Mouse (Mus musculus): ENCODE results near the gene Spop. TPM values are rescaled to one million over a fixed set of nuclear protein-coding genes. Genes with fewer than 3 reads are reported as not detected.
A peak's percentile ranks its signal among the peaks of the same experiment; 100 is the strongest.
"Not testable (repeated sequence)": the region's sequence is repeated elsewhere in the genome, so short reads cannot be mapped to it uniquely, and the experiment has no call there.

Spop gene
- polyA plus RNA-seq, 1 experiment = 65.9 TPM

DNA sequence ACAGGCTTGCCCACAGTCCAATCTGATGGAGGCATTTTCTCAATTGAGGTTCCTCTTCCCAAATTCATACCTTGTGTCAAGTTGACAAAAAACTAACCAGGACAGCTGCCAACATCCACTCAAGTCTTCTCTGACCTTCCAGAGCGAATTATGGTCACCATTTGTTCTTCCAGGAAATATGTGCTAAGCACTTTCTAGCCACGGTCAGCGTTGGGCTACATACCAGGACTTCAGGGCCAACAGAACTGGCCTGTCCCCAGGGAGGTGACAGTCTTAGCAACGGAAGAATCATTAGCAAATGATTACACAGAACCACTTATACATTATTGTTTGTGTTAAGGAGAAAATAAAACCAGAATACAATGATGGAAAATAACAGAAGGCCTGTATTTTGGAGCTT lies 8.1 kb upstream of the Spop start:
- no peak overlapping the region for H3K27ac ChIP-seq (ENCODE audit: insufficient read depth, low read depth, low read length)
- H3K4me3 ChIP-seq (ENCODE audit: low read depth, low read length) = no peak overlapping the region
- 0 out of 2 replicates have a peak, but pooled peaks cover 2% of the 10 kb centered on the region for H3K4me1 ChIP-seq (ENCODE audit: control insufficient read depth, insufficient read depth, insufficient read length, low read length)
- no peaks in the 10 kb centered on the region for H3K27me3 ChIP-seq (ENCODE audit: control insufficient read depth, insufficient read depth, low read length)
- TF ChIP-seq CTCF (IDR thresholded peaks at IDR 0.05; ENCODE audit: extremely low read depth, insufficient read length, insufficient replicate concordance, low read depth, low read length) = no peak
- no peak for TF ChIP-seq POLR2A (IDR thresholded peaks at IDR 0.05; ENCODE audit: low read depth, low read length)
- WGBS = 67% methylated on average over 4 of the region's 4 CpGs
- no peaks in the 10 kb centered on the region for H3K36me3 ChIP-seq (ENCODE audit: control insufficient read depth, insufficient read depth, low read length)

DNA sequence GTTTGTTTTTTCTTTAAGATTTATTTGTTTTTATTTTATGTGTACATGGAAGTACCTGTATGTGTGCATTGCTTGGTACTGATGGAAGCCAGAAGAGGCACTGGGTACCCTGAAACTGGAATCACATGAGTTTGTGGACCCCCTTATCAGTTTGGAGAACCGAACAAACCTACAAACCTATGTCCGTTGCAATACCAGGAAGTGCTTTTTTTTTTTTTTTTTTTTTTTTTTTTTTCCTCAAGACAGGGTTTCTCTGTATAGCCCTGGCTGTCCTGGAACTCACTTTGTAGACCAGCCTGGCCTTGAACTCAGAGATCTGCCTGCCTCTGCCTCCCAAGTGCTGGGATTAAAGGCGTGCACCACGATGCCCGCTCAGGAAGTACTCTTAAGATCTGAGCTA lies 7.5 kb upstream of the Spop start:
- not testable (repeated sequence) for H3K4me3 ChIP-seq (ENCODE audit: low read depth, low read length); H3K27me3 ChIP-seq (ENCODE audit: control insufficient read depth, insufficient read depth, low read length); H3K4me1 ChIP-seq (ENCODE audit: control insufficient read depth, insufficient read depth, insufficient read length, low read length); H3K27ac ChIP-seq (ENCODE audit: insufficient read depth, low read depth, low read length); H3K36me3 ChIP-seq (ENCODE audit: control insufficient read depth, insufficient read depth, low read length)
- WGBS = 65% methylated on average over 5 of the region's 5 CpGs

DNA sequence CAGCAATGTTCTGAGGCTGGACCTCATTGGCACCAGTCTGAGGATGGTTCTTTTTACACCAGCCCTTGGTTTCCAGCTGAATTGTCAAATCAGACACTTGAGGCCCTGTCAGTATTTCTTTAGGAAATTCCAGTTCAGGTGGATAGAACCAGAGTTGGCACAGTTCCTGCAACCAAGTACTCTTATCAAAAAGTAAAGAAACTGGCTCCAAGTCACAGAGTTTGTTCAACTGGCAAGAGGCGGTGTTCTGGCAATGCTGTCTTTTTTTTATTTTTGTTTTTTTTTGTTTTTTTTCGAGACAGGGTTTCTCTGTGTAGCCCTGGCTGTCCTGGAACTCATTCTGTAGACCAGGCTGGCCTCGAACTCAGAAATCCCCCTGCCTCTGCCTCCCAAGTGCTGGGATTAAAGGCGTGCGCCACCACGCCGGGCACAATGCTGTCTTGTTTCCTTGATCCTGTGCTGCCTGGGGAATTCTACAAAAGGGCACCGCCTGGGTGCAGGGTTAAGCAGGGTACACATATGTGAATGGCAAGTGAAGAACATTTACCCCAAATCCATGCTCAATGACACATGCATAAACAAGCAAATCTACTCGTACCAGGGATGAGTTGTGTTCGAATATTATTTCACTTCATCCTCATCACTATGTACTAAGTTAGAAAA lies 4.3 kb upstream of the Spop start:
- no peak overlapping the region for H3K27ac ChIP-seq (ENCODE audit: insufficient read depth, low read depth, low read length)
- H3K36me3 ChIP-seq (ENCODE audit: control insufficient read depth, insufficient read depth, low read length) = no peaks in the 10 kb centered on the region
- H3K27me3 ChIP-seq (ENCODE audit: control insufficient read depth, insufficient read depth, low read length) = no peaks in the 10 kb centered on the region
- peaks cover 2% of the 10 kb centered on the region; the same call in 1 of the 2 replicates for H3K4me1 ChIP-seq (ENCODE audit: control insufficient read depth, insufficient read depth, insufficient read length, low read length)
- no peak for TF ChIP-seq POLR2A (IDR thresholded peaks at IDR 0.05; ENCODE audit: low read depth, low read length)
- TF ChIP-seq CTCF (IDR thresholded peaks at IDR 0.05; ENCODE audit: extremely low read depth, insufficient read length, insufficient replicate concordance, low read depth, low read length) = no peak
- WGBS = 27% methylated on average over 10 of the region's 10 CpGs
- H3K4me3 ChIP-seq (ENCODE audit: low read depth, low read length) = no peak overlapping the region

DNA sequence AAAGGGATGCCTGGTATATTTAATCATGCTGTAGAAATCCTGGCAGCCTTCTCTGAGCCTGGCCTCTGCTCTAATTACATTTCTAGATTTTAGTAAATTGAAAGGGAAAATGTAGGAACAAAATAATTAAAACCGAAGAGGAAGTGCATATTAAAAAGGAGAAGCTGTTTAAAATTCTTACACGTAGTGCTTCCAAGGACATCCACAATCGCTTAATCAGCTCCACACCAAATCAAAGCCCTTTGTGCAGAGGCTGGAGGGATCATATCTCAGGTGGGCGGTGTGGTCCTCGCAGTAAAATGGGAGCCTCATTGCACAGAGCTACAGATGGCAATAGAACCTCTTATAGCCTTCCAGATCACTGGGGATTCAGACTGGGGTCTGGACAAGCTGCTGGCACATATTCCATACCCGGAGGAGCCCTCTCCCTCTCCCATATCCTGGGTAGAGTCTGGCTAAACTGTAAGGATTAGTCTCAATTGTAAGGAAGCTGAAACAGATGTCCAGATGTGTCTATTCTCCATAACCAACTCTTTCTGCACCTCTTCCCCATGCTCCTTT lies 2.3 kb upstream of the Spop start:
- WGBS = 56% methylated on average over 6 of the region's 6 CpGs
- Histone ChIP-seq H3K27me3 (ENCODE audit: control insufficient read depth, insufficient read depth, low read length) (no peaks in the 10 kb centered on the region), H3K4me1 (ENCODE audit: control insufficient read depth, insufficient read depth, insufficient read length, low read length) (peaks cover 2% of the 10 kb centered on the region), H3K4me3 (ENCODE audit: low read depth, low read length) (no peak overlapping the region), H3K36me3 (ENCODE audit: control insufficient read depth, insufficient read depth, low read length) (no peaks in the 10 kb centered on the region), H3K27ac (ENCODE audit: insufficient read depth, low read depth, low read length) (no peak overlapping the region)
- TF ChIP-seq POLR2A (IDR thresholded peaks at IDR 0.05; ENCODE audit: low read depth, low read length) (no peak), CTCF (IDR thresholded peaks at IDR 0.05; ENCODE audit: extremely low read depth, insufficient read length, insufficient replicate concordance, low read depth, low read length) (no peak)

DNA sequence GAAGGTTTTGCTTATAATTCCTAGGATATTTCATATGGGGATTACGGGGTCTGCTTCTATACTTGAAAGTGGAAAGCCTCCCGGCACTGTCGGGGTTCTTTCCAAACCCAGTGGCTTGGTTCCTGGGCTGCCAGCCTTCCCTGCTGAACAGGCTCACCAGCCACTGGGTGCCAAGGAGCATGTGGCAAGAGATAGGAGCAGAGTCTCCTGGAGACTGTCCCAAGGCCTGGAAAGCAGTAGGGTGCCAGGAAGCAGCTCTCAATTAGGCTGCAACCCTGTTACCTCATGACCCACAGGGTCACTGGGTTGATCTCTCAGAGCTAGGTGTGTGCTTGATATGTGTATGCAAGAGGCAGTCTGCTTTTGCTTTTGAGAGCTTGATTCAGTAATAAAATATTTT lies 1.3 kb upstream of the Spop start:
- Histone ChIP-seq H3K36me3 (ENCODE audit: control insufficient read depth, insufficient read depth, low read length) (no peaks in the 10 kb centered on the region), H3K27ac (ENCODE audit: insufficient read depth, low read depth, low read length) (no peak overlapping the region), H3K4me1 (ENCODE audit: control insufficient read depth, insufficient read depth, insufficient read length, low read length) (peaks cover 2% of the 10 kb centered on the region), H3K27me3 (ENCODE audit: control insufficient read depth, insufficient read depth, low read length) (no peaks in the 10 kb centered on the region), H3K4me3 (ENCODE audit: low read depth, low read length) (no peak overlapping the region)
- 78% methylated on average over 3 of the region's 3 CpGs for WGBS
- no peak for TF ChIP-seq POLR2A (IDR thresholded peaks at IDR 0.05; ENCODE audit: low read depth, low read length)
- TF ChIP-seq CTCF (IDR thresholded peaks at IDR 0.05; ENCODE audit: extremely low read depth, insufficient read length, insufficient replicate concordance, low read depth, low read length) = no peak

DNA sequence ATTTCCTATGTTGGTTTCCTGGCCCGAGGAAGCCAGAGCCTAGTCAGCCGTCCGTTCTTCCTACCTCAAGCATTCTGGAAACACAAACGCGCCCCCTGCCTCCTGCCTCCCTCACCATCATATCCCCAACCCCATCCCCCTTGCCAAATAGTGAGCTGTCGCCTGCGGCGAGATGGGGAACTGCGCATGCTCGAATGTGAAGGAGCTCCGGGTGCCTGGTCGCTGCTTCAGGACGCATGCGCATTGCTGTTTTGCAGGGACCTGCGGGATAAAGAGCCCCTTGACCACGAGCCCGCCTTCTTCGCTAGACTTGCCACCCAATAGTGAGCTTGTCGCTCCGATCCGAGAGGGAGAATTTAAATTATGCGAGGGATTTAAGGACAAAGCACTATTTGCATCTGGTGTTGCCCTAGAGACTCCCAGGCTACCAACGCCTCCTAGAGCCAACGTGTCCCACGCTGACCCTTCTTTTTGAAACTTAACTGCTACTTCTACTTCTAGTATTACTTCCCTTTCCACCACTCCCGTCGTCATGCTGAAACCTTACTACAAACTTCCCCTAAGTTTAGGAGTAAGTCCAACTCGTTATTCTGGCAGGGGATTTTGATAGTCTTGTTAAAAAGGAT lies 769 bp downstream of the Spop start:
- 0 out of 2 replicates have a peak, but pooled peaks have one; percentile 32 for TF ChIP-seq CTCF (IDR thresholded peaks at IDR 0.05; ENCODE audit: extremely low read depth, insufficient read length, insufficient replicate concordance, low read depth, low read length)
- TF ChIP-seq POLR2A (IDR thresholded peaks at IDR 0.05; ENCODE audit: low read depth, low read length) = peak; percentile 51; the same call in 1 of the 2 replicates
- H3K36me3 ChIP-seq (ENCODE audit: control insufficient read depth, insufficient read depth, low read length) = peaks cover 3% of the 10 kb centered on the region; the same call in 1 of the 2 replicates
- under 1% methylated on average over 28 of the region's 28 CpGs for WGBS
- no peaks in the 10 kb centered on the region for H3K27me3 ChIP-seq (ENCODE audit: control insufficient read depth, insufficient read depth, low read length)
- H3K4me1 ChIP-seq (ENCODE audit: control insufficient read depth, insufficient read depth, insufficient read length, low read length) = peaks cover 2% of the 10 kb centered on the region
- peak overlapping the region; percentile 67 for H3K4me3 ChIP-seq (ENCODE audit: low read depth, low read length)
- H3K27ac ChIP-seq (ENCODE audit: insufficient read depth, low read depth, low read length) = peak overlapping the region; percentile 95

DNA sequence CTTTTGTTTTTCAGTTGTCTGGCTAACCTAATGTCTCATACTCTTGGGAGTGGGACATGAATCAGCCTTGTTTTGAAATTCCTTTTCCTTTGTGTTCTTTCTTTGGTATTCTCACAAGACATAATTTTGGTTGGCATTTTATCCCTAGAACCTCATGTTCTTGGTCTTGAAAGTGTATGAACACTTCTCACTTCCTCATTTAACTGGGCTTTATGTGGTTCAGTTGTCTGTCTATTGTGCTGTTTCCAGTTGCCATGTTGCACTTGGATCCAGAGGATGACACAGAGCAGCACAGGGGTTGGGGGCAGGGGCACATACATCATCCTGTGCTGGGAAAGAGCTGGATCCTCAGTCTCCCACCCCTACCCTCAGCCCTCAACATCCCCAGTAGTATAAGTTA lies 2.1 kb downstream of the Spop start:
- Histone ChIP-seq H3K36me3 (ENCODE audit: control insufficient read depth, insufficient read depth, low read length) (peaks cover 5% of the 10 kb centered on the region; the same call in 1 of the 2 replicates), H3K27ac (ENCODE audit: insufficient read depth, low read depth, low read length) (no peak overlapping the region), H3K4me3 (ENCODE audit: low read depth, low read length) (no peak overlapping the region), H3K27me3 (ENCODE audit: control insufficient read depth, insufficient read depth, low read length) (no peaks in the 10 kb centered on the region), H3K4me1 (ENCODE audit: control insufficient read depth, insufficient read depth, insufficient read length, low read length) (peaks cover 2% of the 10 kb centered on the region)
- no peak for TF ChIP-seq CTCF (IDR thresholded peaks at IDR 0.05; ENCODE audit: extremely low read depth, insufficient read length, insufficient replicate concordance, low read depth, low read length)

Measured in small intestine, adult 2 months (tissue).